27 mouse cellular contexts compared by ENCODE assay signal in genomic region chr3:121264242-121264641, GRCm38 (mm10). TPM values are rescaled to one million over a fixed set of nuclear protein-coding genes. Genes with fewer than 3 reads are reported as not detected.
DNase-seq lines count a peak whose midpoint lies in the region; ATAC-seq and TF ChIP-seq lines count a peak whose summit lies in the region.
"Had no signal": no experiment of that assay in that cellular context is flagged by ENCODE, and none has a peak within 500 bp of the region (broad histone marks: within the 10 kb centered on the region; RNA-seq: fewer than 3 reads in every experiment).

No protein-coding gene starts in this region.

- peak overlapping the region; percentile 24; the same call in 1 of the 2 replicates for H3K27ac ChIP-seq in heart, embryonic 11.5 days (ENCODE audit: low read depth, low read length)
- peak overlapping the region; percentile 89 for H3K27ac ChIP-seq in liver, embryonic 14.5 days
- no peak overlapping the region for H3K27ac ChIP-seq in midbrain, embryonic 14.5 days (replicated peaks; ENCODE audit: low read depth, low read length)
- H3K27ac ChIP-seq: embryonic facial prominence, embryonic 13.5 days; forebrain, embryonic 15.5 days; heart, embryonic 13.5 days; hindbrain, postnatal 0 days; kidney, embryonic 15.5 days; limb, embryonic 13.5 days; lung, embryonic 15.5 days; macrophage; midbrain, embryonic 12.5 days had no signal

- no peak overlapping the region for H3K4me3 ChIP-seq in heart, embryonic 11.5 days (ENCODE audit: low read depth, low read length)
- H3K4me3 ChIP-seq in liver, embryonic 14.5 days (ENCODE audit: insufficient read depth in 1 of 2, low read depth in 2 of 2, low read length in 2 of 2), result peak overlapping the region; percentile 11 to 16; a peak in 2 of 4 replicates
- no peak overlapping the region for H3K4me3 ChIP-seq in midbrain, embryonic 14.5 days (replicated peaks; ENCODE audit: low read depth, low read length)
- H3K4me3 ChIP-seq: embryonic facial prominence, embryonic 13.5 days; forebrain, embryonic 15.5 days; kidney, embryonic 15.5 days; limb, embryonic 13.5 days; lung, embryonic 15.5 days; midbrain, embryonic 12.5 days had no signal

- H3K9ac ChIP-seq in heart, embryonic 11.5 days (ENCODE audit: low read depth, low read length), result no peak overlapping the region
- H3K9ac ChIP-seq in liver, embryonic 14.5 days (replicated peaks), result peak overlapping the region; percentile 58
- H3K9ac ChIP-seq in midbrain, embryonic 14.5 days (replicated peaks; ENCODE audit: low read length), result no peak overlapping the region
- H3K9ac ChIP-seq: embryonic facial prominence, embryonic 13.5 days; forebrain, embryonic 15.5 days; heart, embryonic 13.5 days; kidney, embryonic 15.5 days; limb, embryonic 13.5 days; lung, embryonic 15.5 days; midbrain, embryonic 12.5 days had no signal

- no peak for TF ChIP-seq CTCF in liver, embryonic 14.5 days (IDR thresholded peaks at IDR 0.05; ENCODE audit: low read depth)

- TF ChIP-seq EP300 in liver, embryonic 14.5 days (IDR thresholded peaks at IDR 0.05; ENCODE audit: low read depth), result peak; percentile 95

- H3K27me3 ChIP-seq in heart, embryonic 11.5 days (ENCODE audit: control insufficient read depth, insufficient read depth, low read length), result peaks cover 35% of the 10 kb centered on the region
- no peaks in the 10 kb centered on the region for H3K27me3 ChIP-seq in liver, embryonic 14.5 days (ENCODE audit: control insufficient read depth, insufficient read depth, low read length)
- peaks cover 27% of the 10 kb centered on the region for H3K27me3 ChIP-seq in midbrain, embryonic 14.5 days (ENCODE audit: control insufficient read depth, insufficient read depth, low read length)

- peak overlapping the region; percentile 24; the same call in 1 of the 2 replicates for H3K4me2 ChIP-seq in heart, embryonic 11.5 days
- peak overlapping the region; percentile 94 for H3K4me2 ChIP-seq in liver, embryonic 14.5 days (ENCODE audit: low read depth)
- H3K4me2 ChIP-seq in midbrain, embryonic 14.5 days (ENCODE audit: low read length), result no peak overlapping the region
- H3K4me2 ChIP-seq: embryonic facial prominence, embryonic 13.5 days; forebrain, embryonic 15.5 days; kidney, embryonic 15.5 days; limb, embryonic 13.5 days; lung, embryonic 15.5 days; midbrain, embryonic 12.5 days had no signal

- peaks cover 2% of the 10 kb centered on the region; the same call in 1 of the 2 replicates for H3K4me1 ChIP-seq in heart, embryonic 11.5 days (ENCODE audit: control insufficient read depth, insufficient read depth, low read length)
- peaks cover 64 to 67% of the 10 kb centered on the region in 2 experiments for H3K4me1 ChIP-seq in liver, embryonic 14.5 days (replicated peaks; ENCODE audit: control insufficient read depth in 2 of 2, insufficient read depth in 2 of 2, low read length in 1 of 2)
- peaks cover 3% of the 10 kb centered on the region; the same call in 1 of the 2 replicates for H3K4me1 ChIP-seq in midbrain, embryonic 14.5 days (ENCODE audit: control insufficient read depth, insufficient read depth, low read length)

- peak; percentile 62 for ATAC-seq in heart, embryonic 11.5 days (replicated peaks; ENCODE audit: insufficient number of reproducible peaks, low FRiP score, low TSS enrichment)
- peak; percentile 35 for ATAC-seq in erythroid progenitor cell, adult 5-6 weeks (replicated peaks; ENCODE audit: low FRiP score, poor library complexity, severe bottlenecking)
- peak; percentile 66 for ATAC-seq in liver, embryonic 14.5 days (ENCODE audit: insufficient read depth)
- peak; percentile 76 for ATAC-seq in megakaryocyte-erythroid progenitor cell, adult 5-6 weeks (replicated peaks; ENCODE audit: low FRiP score, low TSS enrichment, poor library complexity, severe bottlenecking)
- no peak for ATAC-seq in midbrain, embryonic 14.5 days (ENCODE audit: low FRiP score, low TSS enrichment)
- ATAC-seq: CD4-positive, CD25-positive, alpha-beta regulatory T cell, adult 4 months; forebrain, embryonic 15.5 days; hindbrain, postnatal 0 days; intestine, postnatal 0 days had no signal

- no peak for DNase-seq in heart, adult 8-10 months (ENCODE audit: low spot score)
- peak; percentile 66 to 76 (median 68) for DNase-seq in liver, embryonic 14.5 days (ENCODE audit: low read depth in 3 of 3, low spot score in 3 of 3)
- DNase-seq in midbrain, embryonic 14.5 days, result no peak
- no peak for DNase-seq in adrenal gland, adult 8-10 months
- DNase-seq in urinary bladder, postnatal 25 days (ENCODE audit: low spot score), result no peak
- DNase-seq: adrenal gland, postnatal 14 days; cerebellum, adult 11-12 months; cerebellum, postnatal 10 days; heart, postnatal 14 days; kidney, postnatal 36 days; layer of hippocampus, postnatal 36 days; right cerebral cortex, postnatal 14 days; thymus, postnatal 25 days had no signal

- 51% methylated on average over 6 of the region's 6 CpGs for WGBS in heart, embryonic 11.5 days (ENCODE audit: insufficient replicate concordance)
- WGBS in liver, embryonic 14.5 days (ENCODE audit: insufficient replicate concordance), result 13% methylated on average over 6 of the region's 6 CpGs
- 46% methylated on average over 6 of the region's 6 CpGs for WGBS in midbrain, embryonic 14.5 days

- H3K36me3 ChIP-seq in heart, embryonic 11.5 days (ENCODE audit: control insufficient read depth, insufficient read depth, low read length), result no peaks in the 10 kb centered on the region
- peaks cover 4% of the 10 kb centered on the region; the same call in 1 of the 2 replicates for H3K36me3 ChIP-seq in liver, embryonic 14.5 days (replicated peaks; ENCODE audit: control insufficient read depth, insufficient read depth, low read depth)
- no peaks in the 10 kb centered on the region for H3K36me3 ChIP-seq in midbrain, embryonic 14.5 days (ENCODE audit: control insufficient read depth, insufficient read depth, low read length)
- H3K36me3 ChIP-seq: embryonic facial prominence, embryonic 13.5 days; forebrain, embryonic 15.5 days; heart, embryonic 13.5 days; kidney, embryonic 15.5 days; limb, embryonic 13.5 days; lung, embryonic 15.5 days; midbrain, embryonic 12.5 days had no signal

- no peaks in the 10 kb centered on the region for H3K9me3 ChIP-seq in heart, embryonic 11.5 days (replicated peaks; ENCODE audit: control insufficient read depth, low read length)
- H3K9me3 ChIP-seq in liver, embryonic 14.5 days (ENCODE audit: control insufficient read depth, low read length), result no peaks in the 10 kb centered on the region
- no peaks in the 10 kb centered on the region for H3K9me3 ChIP-seq in midbrain, embryonic 14.5 days (ENCODE audit: control insufficient read depth, low read length)
- H3K9me3 ChIP-seq: embryonic facial prominence, embryonic 13.5 days; forebrain, embryonic 15.5 days; heart, embryonic 13.5 days; kidney, embryonic 15.5 days; limb, embryonic 13.5 days; lung, embryonic 15.5 days; midbrain, embryonic 12.5 days had no signal

RNA-seq across cellular contexts. Expression of gene Tmem56, which starts 18.7 kb away (rescaled TPM):
- polyA plus RNA-seq in heart, embryonic 11.5 days (2014; fragmentation: Nextera tagmentation; extraction: Ambion mirVana), result 1.8 and 2.5 TPM in 2 replicates
- 1 to 10 TPM; 1.2 to 2.7 (median 2.0) TPM for total RNA-seq in heart, adult 8-10 months (2022)
- 44.0 and 57.0 TPM in 2 replicates for total RNA-seq in erythroid progenitor cell, adult 5-6 weeks (2015; ENCODE audit: low replicate concordance)
- 36.5 and 43.3 TPM in 2 replicates for total RNA-seq in erythroid progenitor cell, adult 5-6 weeks (2017; ENCODE audit: low replicate concordance)
- 11.8 and 13.5 TPM in 2 replicates for polyA plus RNA-seq in liver, embryonic 14.5 days (2012; rRNA removed)
- 25.3 and 25.9 TPM in 2 replicates for polyA plus RNA-seq in liver, embryonic 14.5 days (2014; fragmentation: Nextera tagmentation; extraction: Ambion mirVana)
- 47.9 and 54.0 TPM in 2 replicates for total RNA-seq in megakaryocyte-erythroid progenitor cell, adult 5-6 weeks (2014; fragmentation: Nextera tagmentation)
- total RNA-seq in megakaryocyte-erythroid progenitor cell, adult 5-6 weeks (2017), result 22.1 and 29.1 TPM in 2 replicates
- 3.3 TPM in 2 replicates for polyA plus RNA-seq in midbrain, embryonic 14.5 days (2014; fragmentation: Nextera tagmentation; extraction: Ambion mirVana)
- total RNA-seq in adrenal gland, adult 8-10 months (2022), result 10 to 100 TPM; 43.3 to 76.1 (median 62.1) TPM
- polyA plus RNA-seq: CD4-positive, CD25-positive, alpha-beta regulatory T cell, adult 4 months; macrophage had no signal

RNA-seq across cellular contexts. Expression of gene Alg14, which starts 27.3 kb away (rescaled TPM):
- 38.2 and 42.2 TPM in 2 replicates for polyA plus RNA-seq in heart, embryonic 11.5 days (2014; fragmentation: Nextera tagmentation; extraction: Ambion mirVana)
- total RNA-seq in heart, adult 8-10 months (2022), result 10 to 100 TPM in 2 of 4 experiments, 1 to 10 TPM in 2; 7.5 to 12.4 (median 10.9) TPM
- 7.6 and 12.6 TPM in 2 replicates for total RNA-seq in erythroid progenitor cell, adult 5-6 weeks (2015; ENCODE audit: low replicate concordance)
- 0.23 and 2.2 TPM in 2 replicates for total RNA-seq in erythroid progenitor cell, adult 5-6 weeks (2017; ENCODE audit: low replicate concordance)
- 6.5 and 10.4 TPM in 2 replicates for polyA plus RNA-seq in liver, embryonic 14.5 days (2012; rRNA removed)
- 16.2 and 18.8 TPM in 2 replicates for polyA plus RNA-seq in liver, embryonic 14.5 days (2014; fragmentation: Nextera tagmentation; extraction: Ambion mirVana)
- 14.1 and 23.4 TPM in 2 replicates for total RNA-seq in megakaryocyte-erythroid progenitor cell, adult 5-6 weeks (2014; fragmentation: Nextera tagmentation)
- 8.4 and 18.8 TPM in 2 replicates for total RNA-seq in megakaryocyte-erythroid progenitor cell, adult 5-6 weeks (2017)
- polyA plus RNA-seq in midbrain, embryonic 14.5 days (2014; fragmentation: Nextera tagmentation; extraction: Ambion mirVana), result 29.8 and 34.3 TPM in 2 replicates
- 10 to 100 TPM; 29.3 to 43.6 (median 33.2) TPM for total RNA-seq in adrenal gland, adult 8-10 months (2022)

Comparison
In these comparisons a context has a peak if more than half of its experiments do, and no peak if none do; other contexts are left out.
1. H3K4me3 ChIP-seq: peak in liver, embryonic 14.5 days (2 of 2); none in heart, embryonic 11.5 days (single experiment) and midbrain, embryonic 14.5 days (single experiment).
2. DNase-seq: peak in liver, embryonic 14.5 days (3 of 3); none in heart, adult 8-10 months (single experiment), midbrain, embryonic 14.5 days (single experiment), adrenal gland, adult 8-10 months (single experiment) and urinary bladder, postnatal 25 days (single experiment).
3. RNA of gene Tmem56, which starts 18.7 kb away (total RNA-seq): 43.3 to 76.1 TPM in adrenal gland, adult 8-10 months, 36.5 to 57.0 TPM in erythroid progenitor cell, adult 5-6 weeks and 22.1 to 54.0 TPM in megakaryocyte-erythroid progenitor cell, adult 5-6 weeks; 1.2 to 2.7 TPM in heart, adult 8-10 months; every median in the first group is over 4 times any median in the second.